Mouse (Mus musculus): Measurements from ENCODE around the gene Pdpn.

Gene Pdpn

DNA sequence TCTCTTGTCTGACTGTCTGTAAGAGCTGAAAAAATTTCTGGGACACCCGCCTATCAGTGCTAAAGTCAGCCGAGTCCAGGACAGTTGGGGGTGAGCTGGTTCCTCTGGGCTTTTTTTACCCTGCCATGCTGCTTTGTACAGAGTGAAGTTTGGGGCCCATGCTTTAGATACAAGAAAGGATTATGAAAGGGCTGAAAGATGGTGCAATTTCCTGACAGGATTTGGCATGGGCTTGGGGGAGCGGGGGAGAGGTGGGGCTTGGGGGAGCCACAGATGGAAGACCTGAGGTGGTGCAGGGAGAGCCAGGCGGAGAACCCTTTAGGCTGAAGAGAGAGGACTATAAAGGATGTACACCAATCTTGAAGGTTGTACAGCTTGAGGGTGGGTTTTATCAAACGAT lies 60.2 kb downstream of the Pdpn start:
- DNase-seq (ENCODE audit: low spot score), result no peak

- DNase-seq (ENCODE audit: low spot score), result no peak
These were observed 60.9 kb downstream of the Pdpn start for GRCm38 (mm10) chr4:143238241-143239031.

GRCm38 (mm10) chr4:143231790-143232422 lies 67.5 kb downstream of the Pdpn start:
- DNase-seq (ENCODE audit: low spot score), result no peak

GRCm38 (mm10) chr4:143231110-143231509 lies 68.3 kb downstream of the Pdpn start:
- no peak for DNase-seq (ENCODE audit: low spot score)

DNA sequence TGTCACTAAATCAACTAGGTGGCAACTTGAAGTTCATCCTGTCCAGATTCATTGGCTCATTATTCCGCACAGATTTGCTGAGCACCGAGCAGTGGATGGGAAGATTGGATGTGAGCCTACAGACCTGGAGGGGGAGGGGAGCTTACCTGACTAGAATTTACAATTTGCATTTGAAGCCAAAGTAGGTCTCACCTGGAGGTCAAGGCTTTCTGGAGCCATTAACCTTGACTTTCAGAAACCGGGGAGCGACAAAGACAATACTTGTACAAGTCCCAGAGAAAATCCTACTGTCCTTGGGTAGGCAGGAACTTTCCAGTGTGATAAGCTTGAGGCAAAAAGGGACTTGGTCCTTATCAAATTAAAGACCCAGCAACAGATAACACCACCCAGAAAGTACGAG lies 71.4 kb downstream of the Pdpn start:
- no peak for DNase-seq (ENCODE audit: low spot score)

GRCm38 (mm10) chr4:143225886-143226285 lies 73.5 kb downstream of the Pdpn start:
- DNase-seq (ENCODE audit: low spot score), result no peak

DNA sequence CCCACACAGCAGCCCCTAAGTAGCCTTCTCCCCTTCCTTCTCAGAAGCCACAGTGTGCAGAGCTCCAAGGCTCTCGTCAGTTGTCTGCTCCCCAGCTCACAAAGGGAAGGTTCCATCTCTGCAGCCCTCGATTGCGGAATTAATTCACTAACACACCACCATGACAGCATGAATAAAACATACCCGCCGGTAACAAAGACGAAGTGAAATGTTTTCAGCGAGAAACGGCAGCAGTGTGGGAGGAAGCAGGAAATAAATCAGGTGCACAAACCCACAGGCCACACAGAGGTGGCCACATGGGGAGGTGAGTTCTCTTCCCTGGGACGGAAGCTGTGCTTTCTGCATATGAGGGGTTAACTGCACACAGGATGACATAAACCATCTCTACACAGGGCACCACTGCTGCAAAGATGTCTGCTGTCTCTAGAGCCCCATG lies 80.0 kb downstream of the Pdpn start:
- no peak for DNase-seq (ENCODE audit: low spot score)

GRCm38 (mm10) chr4:143218858-143219257 lies 80.5 kb downstream of the Pdpn start:
- DNase-seq (ENCODE audit: low spot score), result no peak

Measured in left cerebral cortex, adult 11 months (tissue).